Mouse (Mus musculus) E14TG2a.4 (cell line): Measurements from ENCODE around the gene Pla2g12b.
A peak's percentile ranks its signal among the peaks of the same experiment; 100 is the strongest.

Experiments
- H3K27me3 ChIP-seq: 2 replicates; pipeline ENCODE4 v1.6.1; 2014; ENCODE audit warnings: low read length, control low read depth; ENCODE audit not compliant: insufficient read depth
- H3K36me3 ChIP-seq: 2 replicates; pipeline ENCODE4 v1.6.1; 2014; ENCODE audit warnings: low read length, control low read depth; ENCODE audit not compliant: insufficient read depth
- H3K4me1 ChIP-seq: replicated peaks from 2 replicates; pipeline ENCODE4 v1.6.1; 2014; ENCODE audit warnings: low read depth, low read length, control low read depth
- H3K4me3 ChIP-seq: replicated peaks from 2 replicates; pipeline ENCODE4 v1.5.1; 2014; ENCODE audit warnings: mild to moderate bottlenecking, low read length
- H3K9me3 ChIP-seq: 2 replicates; pipeline ENCODE4 v1.6.1; 2014; ENCODE audit warnings: low read length, control low read depth
- CTCF ChIP-seq: conservative IDR thresholded peaks from 2 replicates; pipeline ENCODE4 v1.5.1; 2014; ENCODE audit warnings: low read length
- NANOG ChIP-seq: IDR thresholded peaks from 2 replicates; pipeline ENCODE4 v1.6.1; 2014; ENCODE audit warnings: borderline replicate concordance, low read length, mixed read lengths
- POU5F1 ChIP-seq: IDR thresholded peaks from 2 replicates; pipeline ENCODE4 v1.6.1; 2014; ENCODE audit warnings: low read length, borderline replicate concordance

Gene Pla2g12b

GRCm38 (mm10) chr10:59443212-59443611 is 39.8 kb downstream of the Pla2g12b start:
- Histone ChIP-seq H3K9me3 (no peaks in the 10 kb centered on the region), H3K36me3 (no peaks in the 10 kb centered on the region), H3K4me1 (peaks cover 9% of the 10 kb centered on the region), H3K4me3 (no peak overlapping the region), H3K27me3 (peaks cover 3% of the 10 kb centered on the region; the same call in 1 of the 2 replicates)
- TF ChIP-seq NANOG (no peak), CTCF (no peak), POU5F1 (no peak)

GRCm38 (mm10) chr10:59444106-59444505 is 40.6 kb downstream of the Pla2g12b start:
- H3K27me3 ChIP-seq: peaks cover 3% of the 10 kb centered on the region; the same call in 1 of the 2 replicates
- no peaks in the 10 kb centered on the region for H3K36me3 ChIP-seq
- H3K4me3 ChIP-seq: no peak overlapping the region
- TF ChIP-seq NANOG (no peak), POU5F1 (no peak), CTCF (no peak)
- no peaks in the 10 kb centered on the region for H3K9me3 ChIP-seq
- H3K4me1 ChIP-seq: peaks cover 9% of the 10 kb centered on the region

- Histone ChIP-seq H3K4me1 (peaks cover 9% of the 10 kb centered on the region), H3K36me3 (no peaks in the 10 kb centered on the region), H3K27me3 (peaks cover 3% of the 10 kb centered on the region; the same call in 1 of the 2 replicates), H3K4me3 (no peak overlapping the region), H3K9me3 (no peaks in the 10 kb centered on the region)
- no peak for TF ChIP-seq POU5F1
Observed at GRCm38 (mm10) chr10:59444635-59445034, 41.2 kb downstream of the Pla2g12b start.

- no peaks in the 10 kb centered on the region for H3K27me3 ChIP-seq
- TF ChIP-seq POU5F1 (no peak), CTCF (no peak), NANOG (no peak)
- peaks cover 12% of the 10 kb centered on the region for H3K4me1 ChIP-seq
- no peak overlapping the region for H3K4me3 ChIP-seq
- H3K36me3 ChIP-seq: no peaks in the 10 kb centered on the region
- H3K9me3 ChIP-seq: no peaks in the 10 kb centered on the region
Observed at GRCm38 (mm10) chr10:59446911-59447437, 43.5 kb downstream of the Pla2g12b start.

GRCm38 (mm10) chr10:59447546-59447945 is 44.1 kb downstream of the Pla2g12b start:
- Histone ChIP-seq H3K36me3 (no peaks in the 10 kb centered on the region), H3K4me3 (no peak overlapping the region), H3K9me3 (no peaks in the 10 kb centered on the region), H3K27me3 (no peaks in the 10 kb centered on the region), H3K4me1 (peaks cover 14% of the 10 kb centered on the region)
- TF ChIP-seq POU5F1 (no peak), NANOG (no peak), CTCF (no peak)

- TF ChIP-seq NANOG (no peak), POU5F1 (no peak), CTCF (peak; percentile 25; the same call in 1 of the 2 replicates)
- H3K4me1 ChIP-seq: peaks cover 33% of the 10 kb centered on the region
- H3K9me3 ChIP-seq: no peaks in the 10 kb centered on the region
- H3K36me3 ChIP-seq: no peaks in the 10 kb centered on the region
- H3K27me3 ChIP-seq: no peaks in the 10 kb centered on the region
- H3K4me3 ChIP-seq: no peak overlapping the region
Observed at GRCm38 (mm10) chr10:59451839-59452238, 48.4 kb downstream of the Pla2g12b start.

- H3K9me3 ChIP-seq: no peaks in the 10 kb centered on the region
- no peak for TF ChIP-seq NANOG
- TF ChIP-seq POU5F1: no peak
- TF ChIP-seq CTCF: peak; percentile 26
- no peaks in the 10 kb centered on the region for H3K27me3 ChIP-seq
- H3K4me3 ChIP-seq: no peak overlapping the region
- H3K4me1 ChIP-seq: peaks cover 31% of the 10 kb centered on the region
- no peaks in the 10 kb centered on the region for H3K36me3 ChIP-seq
Observed at GRCm38 (mm10) chr10:59454631-59455030, 51.2 kb downstream of the Pla2g12b start.

- TF ChIP-seq POU5F1 (no peak), NANOG (no peak), CTCF (no peak)
- no peaks in the 10 kb centered on the region for H3K9me3 ChIP-seq
- peak overlapping the region; percentile 29; the same call in 1 of the 2 replicates for H3K4me3 ChIP-seq
- peaks cover 21% of the 10 kb centered on the region for H3K4me1 ChIP-seq
- no peaks in the 10 kb centered on the region for H3K27me3 ChIP-seq
- no peaks in the 10 kb centered on the region for H3K36me3 ChIP-seq
Observed at GRCm38 (mm10) chr10:59459767-59460166, 56.3 kb downstream of the Pla2g12b start.

GRCm38 (mm10) chr10:59462307-59462706 is 58.8 kb downstream of the Pla2g12b start:
- Histone ChIP-seq H3K36me3 (no peaks in the 10 kb centered on the region), H3K27me3 (no peaks in the 10 kb centered on the region), H3K4me1 (peaks cover 32% of the 10 kb centered on the region), H3K9me3 (no peaks in the 10 kb centered on the region), H3K4me3 (no peak overlapping the region)
- TF ChIP-seq POU5F1 (no peak), CTCF (no peak), NANOG (no peak)
